Mouse (Mus musculus) hindbrain, postnatal 0 days (tissue): Measurements from ENCODE around the gene Naa35. TPM values are rescaled to one million over a fixed set of nuclear protein-coding genes. Genes with fewer than 3 reads are reported as not detected.

Source experiments
- ATAC-seq: fragments of 200-750 bp; cut with Nextera tagmentation; 2 replicates; pipeline ENCODE4 v1.8.0; 2017; ENCODE audit warnings: mild to moderate bottlenecking, moderate TSS enrichment, moderate library complexity
- DNase-seq: peaks from one replicate; pipeline ENCODE4 v3.0.0-alpha.2; 2015; ENCODE audit warnings: low spot score
- H3K27ac ChIP-seq: fragments of 300-500 bp; sonication (generic); 2 replicates; pipeline ENCODE4 v1.5.1; 2014; ENCODE audit warnings: mild to moderate bottlenecking
- H3K27me3 ChIP-seq: fragments of 300-500 bp; sonication (generic); 2 replicates; pipeline ENCODE4 v1.6.1; 2014; ENCODE audit warnings: low read length, mixed read lengths; ENCODE audit not compliant: insufficient read depth
- H3K36me3 ChIP-seq: fragments of 300-500 bp; sonication (generic); 2 replicates; pipeline ENCODE4 v1.6.1; 2014; ENCODE audit warnings: low read length, mixed read lengths; ENCODE audit not compliant: insufficient read depth
- H3K4me1 ChIP-seq: fragments of 300-500 bp; sonication (generic); 2 replicates; pipeline ENCODE4 v1.6.1; 2014; ENCODE audit warnings: antibody characterized with exemption, low read length, mixed read lengths; ENCODE audit not compliant: insufficient read depth
- H3K4me2 ChIP-seq: fragments of 300-500 bp; sonication (generic); 2 replicates; pipeline ENCODE4 v1.6.1; 2014; ENCODE audit warnings: low read depth, mild to moderate bottlenecking, low read length, moderate library complexity, mixed read lengths
- H3K4me3 ChIP-seq: fragments of 300-500 bp; sonication (generic); 2 replicates; pipeline ENCODE4 v1.5.1; 2014; ENCODE audit warnings: low read length
- H3K9ac ChIP-seq: fragments of 300-500 bp; sonication (generic); replicated peaks from 2 replicates; pipeline ENCODE4 v1.6.1; 2014; ENCODE audit warnings: mild to moderate bottlenecking, low read length, moderate library complexity, mixed read lengths
- H3K9me3 ChIP-seq: fragments of 300-500 bp; sonication (generic); 2 replicates; pipeline ENCODE4 v1.6.1; 2016; ENCODE audit warnings: low read length, mixed read lengths
- CTCF ChIP-seq: IDR thresholded peaks from 2 replicates; pipeline ENCODE4 v1.5.1; 2016; ENCODE audit warnings: antibody characterized with exemption, control low read depth, low read depth
- WGBS: fragments of 180-500 bp; shearing (Covaris S2); extraction: QIAGEN DNeasy Blood & Tissue Kit; methylation state at CpG from one replicate; pipeline ENCODE4 v1.1.7; 2014; 5-methylcytosine and 5-hydroxymethylcytosine counted together
- polyA plus RNA-seq: library from polyadenylated mRNA; unstranded; fragments of >200 nt; fragmentation: Nextera tagmentation; extraction: Ambion mirVana; gene quantifications from 2 replicates; pipeline ENCODE4 v1.2.1, GENCODE M21; 2015
- total RNA-seq: library from RNA; depleted of rRNA; stranded (reverse); fragments of >200 nt; gene quantifications from 2 replicates; pipeline ENCODE4 v1.2.3, GENCODE M21; 2014

The Naa35 gene
- total and polyA plus RNA-seq, 2 experiments from 2014 or later = 98.5 to 99.6 TPM

DNA sequence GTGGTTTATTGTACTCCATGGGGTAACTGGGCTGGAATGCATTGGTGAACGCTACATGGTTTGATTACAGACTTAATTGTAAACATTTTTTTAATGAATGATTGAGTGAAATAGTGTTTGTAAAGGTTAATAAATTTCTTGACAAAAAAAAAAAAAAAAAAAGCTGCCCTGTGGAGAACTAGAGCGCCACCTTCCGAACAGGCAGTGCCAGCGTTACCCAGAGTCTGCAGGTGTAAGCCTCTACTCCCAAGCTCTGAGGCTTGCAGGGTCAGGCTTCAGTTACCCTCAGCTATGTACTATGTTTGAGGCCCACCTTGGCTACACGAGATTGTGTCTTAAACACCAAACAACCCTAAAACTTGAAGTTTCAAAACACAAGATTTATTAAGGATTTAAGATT is 49.6 kb downstream of the Naa35 start:
- Histone ChIP-seq H3K9ac (no peak overlapping the region), H3K4me2 (no peak overlapping the region), H3K4me1 (no peaks in the 10 kb centered on the region), H3K27me3 (no peaks in the 10 kb centered on the region), H3K27ac (no peak overlapping the region), H3K36me3 (peaks cover 65% of the 10 kb centered on the region), H3K4me3 (no peak overlapping the region), H3K9me3 (no peaks in the 10 kb centered on the region)
- 0 out of 2 replicates have a peak, but pooled peaks have one; percentile 7 for TF ChIP-seq CTCF
- no peak for ATAC-seq
- 80% methylated on average over 5 of the region's 5 CpGs for WGBS
- no peak for DNase-seq

DNA sequence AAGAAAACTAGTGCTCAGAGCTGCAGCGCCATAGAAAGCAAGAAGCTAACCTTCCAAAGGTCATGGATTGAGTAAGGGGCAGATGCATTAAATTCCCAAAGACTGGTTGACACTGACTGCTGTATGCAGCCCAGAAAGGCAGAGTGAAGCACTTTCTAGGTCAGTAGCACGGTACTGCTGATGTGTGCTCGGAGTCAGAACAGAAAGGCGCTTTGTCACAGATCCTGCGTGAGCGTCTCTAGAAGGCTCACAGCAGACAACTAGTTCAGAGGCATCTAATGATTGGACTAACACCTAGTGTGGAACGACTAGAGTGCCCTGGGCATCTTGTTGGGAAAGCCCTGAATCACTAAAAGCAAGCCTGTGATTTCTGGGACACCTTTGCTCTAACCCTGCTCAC is 52.7 kb downstream of the Naa35 start:
- H3K4me1 ChIP-seq = no peaks in the 10 kb centered on the region
- H3K9me3 ChIP-seq = no peaks in the 10 kb centered on the region
- no peak for ATAC-seq
- peaks cover 38% of the 10 kb centered on the region for H3K36me3 ChIP-seq
- H3K4me2 ChIP-seq = no peak overlapping the region
- H3K9ac ChIP-seq = no peak overlapping the region
- H3K27ac ChIP-seq = no peak overlapping the region
- H3K4me3 ChIP-seq = no peak overlapping the region
- H3K27me3 ChIP-seq = no peaks in the 10 kb centered on the region
- WGBS = 86% methylated on average over 7 of the region's 7 CpGs
- no peak for TF ChIP-seq CTCF
- no peak for DNase-seq

DNA sequence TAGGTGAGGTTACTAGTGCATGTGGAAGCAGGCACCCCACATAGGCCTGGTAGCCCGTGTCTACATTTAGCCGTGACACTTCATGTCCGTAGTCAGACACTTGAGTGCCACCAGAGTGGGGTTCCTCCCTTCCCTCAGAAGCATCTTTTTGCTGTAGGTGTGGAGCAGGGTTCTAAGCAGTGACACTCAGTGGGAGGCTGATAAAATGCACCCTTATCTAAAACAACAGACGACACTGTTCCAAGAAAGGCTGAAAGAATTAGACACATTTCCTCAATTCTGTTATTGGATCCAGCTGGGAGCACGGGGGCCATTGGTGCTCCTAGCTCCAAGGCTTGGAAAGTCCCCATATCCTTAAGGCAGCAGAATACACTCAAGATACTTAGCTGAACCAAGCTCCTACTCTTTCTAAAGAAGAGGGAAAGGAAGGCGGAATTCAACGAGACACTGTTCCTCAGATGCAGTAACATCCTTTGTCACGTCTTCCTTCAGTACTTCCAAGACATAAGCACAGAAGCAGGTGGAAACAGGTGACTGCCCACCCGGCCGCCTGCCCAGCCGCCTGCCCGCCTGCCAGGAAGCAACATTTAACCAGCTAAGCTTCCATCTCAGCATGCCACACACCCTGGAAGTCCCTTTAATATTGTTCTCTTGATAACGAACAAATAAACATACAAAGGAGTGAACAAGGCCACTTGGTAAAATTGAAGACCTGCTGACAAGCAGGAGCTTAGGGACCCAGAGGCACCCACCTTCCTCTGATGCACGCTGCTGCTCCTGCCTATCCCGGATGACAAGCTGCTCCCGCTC is 54.5 kb downstream of the Naa35 start:
- Histone ChIP-seq H3K27me3 (no peaks in the 10 kb centered on the region), H3K27ac (no peak overlapping the region), H3K9me3 (no peaks in the 10 kb centered on the region), H3K4me3 (no peak overlapping the region), H3K9ac (no peak overlapping the region), H3K36me3 (peaks cover 25% of the 10 kb centered on the region), H3K4me2 (no peak overlapping the region), H3K4me1 (no peaks in the 10 kb centered on the region)
- 85% methylated on average over 16 of the region's 16 CpGs for WGBS
- no peak for DNase-seq
- no peak for ATAC-seq
- TF ChIP-seq CTCF = no peak

DNA sequence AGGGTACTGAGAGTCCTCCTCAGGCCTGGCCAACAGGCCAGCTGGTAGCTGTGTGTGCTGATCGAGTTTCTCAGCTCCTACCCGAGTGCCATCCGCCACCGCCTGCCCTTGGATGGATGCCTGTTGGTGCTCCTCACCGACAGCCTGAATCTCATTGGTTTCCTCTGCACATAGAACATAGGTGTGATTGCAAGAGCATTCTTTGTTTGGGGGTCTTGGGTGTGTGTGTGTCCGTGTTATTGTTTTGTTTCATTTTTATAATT is 55.0 kb downstream of the Naa35 start:
- H3K27me3 ChIP-seq = no peaks in the 10 kb centered on the region

DNA sequence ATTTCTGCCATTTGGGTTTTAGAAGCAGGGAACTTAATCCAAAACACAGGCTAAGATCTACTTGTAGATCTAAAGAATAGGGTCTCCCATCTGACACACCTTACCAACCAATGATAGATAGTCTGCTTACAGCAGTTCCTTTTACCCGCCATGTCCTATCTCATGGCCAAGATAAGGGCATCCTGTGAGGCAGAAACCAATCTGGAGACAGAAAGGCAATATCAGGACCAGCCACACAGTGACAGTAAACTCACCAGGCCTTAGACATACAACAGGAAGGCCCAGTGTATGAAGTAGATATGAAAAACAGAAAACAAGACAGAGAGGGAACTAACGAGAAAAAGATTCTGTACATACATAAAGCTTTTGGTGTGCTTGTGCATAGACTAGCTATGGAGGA is 57.8 kb downstream of the Naa35 start:
- Histone ChIP-seq H3K4me1 (no peaks in the 10 kb centered on the region), H3K36me3 (0 out of 2 replicates have a peak, but pooled peaks cover 5% of the 10 kb centered on the region)

More for the DNA sequence above, 55.0 kb downstream of the Naa35 start:
- Histone ChIP-seq H3K27ac (no peak overlapping the region), H3K9me3 (no peaks in the 10 kb centered on the region), H3K36me3 (peaks cover 22% of the 10 kb centered on the region), H3K9ac (no peak overlapping the region), H3K4me1 (no peaks in the 10 kb centered on the region), H3K4me2 (no peak overlapping the region), H3K4me3 (no peak overlapping the region)
- no peak for DNase-seq
- TF ChIP-seq CTCF = no peak
- WGBS = 88% methylated on average over 6 of the region's 6 CpGs
- ATAC-seq = no peak

DNA sequence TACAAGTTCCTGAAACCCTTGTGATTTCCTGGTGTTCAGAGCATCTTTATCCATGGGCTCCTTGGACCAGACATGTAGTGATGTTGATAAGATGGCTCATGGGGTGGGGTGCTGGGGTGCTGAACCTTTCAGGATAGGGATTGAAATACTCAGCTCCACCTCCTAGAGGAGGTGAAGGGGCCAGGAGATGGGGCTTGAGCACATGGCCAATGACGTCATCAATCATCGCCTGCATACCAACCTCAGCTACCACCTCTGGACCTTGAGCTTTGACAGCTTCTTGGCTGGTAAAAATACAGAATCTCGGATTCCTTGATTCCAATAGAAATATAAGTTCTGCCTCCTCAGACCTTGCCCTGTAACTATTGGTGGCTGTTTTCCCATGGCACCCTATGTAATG is 60.4 kb downstream of the Naa35 start:
- DNase-seq = no peak
- H3K4me2 ChIP-seq = no peak overlapping the region
- no peaks in the 10 kb centered on the region for H3K9me3 ChIP-seq
- H3K4me1 ChIP-seq = no peaks in the 10 kb centered on the region
- peaks cover 11% of the 10 kb centered on the region; the same call in 1 of the 2 replicates for H3K36me3 ChIP-seq
- no peaks in the 10 kb centered on the region for H3K27me3 ChIP-seq
- H3K4me3 ChIP-seq = no peak overlapping the region
- H3K9ac ChIP-seq = no peak overlapping the region
- no peak overlapping the region for H3K27ac ChIP-seq
- TF ChIP-seq CTCF = no peak
- ATAC-seq = no peak
- WGBS = 92% methylated on average over 3 of the region's 3 CpGs

More for the DNA sequence above, 57.8 kb downstream of the Naa35 start:
- H3K27me3 ChIP-seq = no peaks in the 10 kb centered on the region
- H3K9ac ChIP-seq = no peak overlapping the region
- DNase-seq (no peak), ATAC-seq (no peak)
- H3K27ac ChIP-seq = no peak overlapping the region
- no peaks in the 10 kb centered on the region for H3K9me3 ChIP-seq
- 94% methylated on average over 2 of the region's 2 CpGs for WGBS
- no peak for TF ChIP-seq CTCF
- H3K4me3 ChIP-seq = no peak overlapping the region
- no peak overlapping the region for H3K4me2 ChIP-seq

DNA sequence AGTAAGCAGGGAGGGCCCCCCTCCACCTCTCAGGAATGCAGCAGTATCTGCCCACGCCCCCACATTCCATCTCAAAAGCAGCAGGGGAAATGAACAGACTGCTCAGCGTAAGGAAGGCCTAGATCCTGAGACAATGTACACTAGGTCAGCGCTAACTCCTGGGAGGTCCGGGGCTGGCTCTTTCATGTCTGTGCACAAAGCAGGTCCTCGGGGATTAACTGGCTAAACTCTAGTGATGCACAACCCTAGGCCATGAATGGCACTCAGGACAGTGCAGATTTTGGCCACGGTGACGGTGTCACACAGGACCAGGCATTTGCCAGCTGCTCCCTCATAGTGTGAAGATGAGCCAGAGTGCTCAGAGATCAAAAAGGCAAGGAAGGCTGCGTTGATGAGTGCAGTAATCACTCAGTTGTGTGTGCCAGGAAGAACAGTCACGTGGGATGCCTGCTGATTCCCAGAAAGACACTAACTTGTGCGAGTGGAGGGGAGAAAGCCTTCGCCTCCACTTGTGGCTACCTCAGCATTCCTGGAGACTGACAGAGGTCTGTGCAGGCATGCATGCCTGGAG is 61.7 kb downstream of the Naa35 start:
- H3K4me3 ChIP-seq = no peak overlapping the region
- H3K36me3 ChIP-seq = peaks cover 11% of the 10 kb centered on the region; the same call in 1 of the 2 replicates
- no peak overlapping the region for H3K4me2 ChIP-seq
- no peak overlapping the region for H3K27ac ChIP-seq
- H3K4me1 ChIP-seq = no peaks in the 10 kb centered on the region
- no peak for DNase-seq
- no peaks in the 10 kb centered on the region for H3K9me3 ChIP-seq
- H3K9ac ChIP-seq = no peak overlapping the region
- H3K27me3 ChIP-seq = no peaks in the 10 kb centered on the region
- ATAC-seq = peak; percentile 68
- no peak for TF ChIP-seq CTCF
- 40% methylated on average over 11 of the region's 11 CpGs for WGBS
